Mouse (Mus musculus) myocyte (in vitro differentiated cells): Measurements from ENCODE around the gene Mrpl38. TPM values are rescaled to one million over a fixed set of nuclear protein-coding genes. Genes with fewer than 3 reads are reported as not detected.

ENCODE experiments used
- H3K27me3 ChIP-seq: one replicate; pipeline ENCODE4 v1.6.1; 2011; ENCODE audit not compliant: control insufficient read depth, insufficient read depth, insufficient read length
- H3K36me3 ChIP-seq: one replicate; pipeline ENCODE4 v1.6.1; 2011; ENCODE audit not compliant: control insufficient read depth, insufficient read depth
- H3K4me2 ChIP-seq: one replicate; pipeline ENCODE4 v1.6.1; 2011; ENCODE audit warnings: low read depth, control low read depth
- H3K4me3 ChIP-seq: one replicate; pipeline ENCODE4 v1.5.1; 2011; ENCODE audit warnings: mild to moderate bottlenecking, control low read depth, moderate library complexity
- H3K79me2 ChIP-seq: one replicate; pipeline ENCODE4 v1.6.1; 2011; ENCODE audit not compliant: control insufficient read depth, insufficient read depth
- H3ac ChIP-seq: one replicate; pipeline ENCODE4 v1.6.1; 2011; ENCODE audit not compliant: control insufficient read depth, insufficient read length
- CEBPB ChIP-seq: IDR thresholded peaks from 2 replicates; pipeline ENCODE4 v1.6.1; 2011; ENCODE audit warnings: mild to moderate bottlenecking, moderate library complexity; ENCODE audit not compliant: poor library complexity, insufficient read depth, severe bottlenecking
- E2F4 ChIP-seq: IDR thresholded peaks from one replicate; pipeline ENCODE4 v1.6.1; 2011; ENCODE audit warnings: mild to moderate bottlenecking, control low read depth, moderate library complexity; ENCODE audit not compliant: insufficient read depth
- MYOD1 ChIP-seq, 3 experiments: IDR thresholded peaks; one replicate each; pipeline ENCODE4 v1.6.1; 2011; ENCODE audit warnings: control low read depth in 2 of 3, low read depth in 2 of 3, mild to moderate bottlenecking in 2 of 3, moderate library complexity in 1 of 3; ENCODE audit not compliant: insufficient read length in 2 of 3, control insufficient read depth in 1 of 3
- MYOG ChIP-seq, 3 experiments: IDR thresholded peaks; one replicate each; pipeline ENCODE4 v1.6.1; 2011; ENCODE audit warnings: control low read depth in 2 of 3, low read depth in 2 of 3, mild to moderate bottlenecking in 2 of 3; ENCODE audit not compliant: insufficient read length in 2 of 3, control insufficient read depth in 1 of 3, insufficient read depth in 1 of 3
- POLR2A ChIP-seq: IDR thresholded peaks from one replicate; pipeline ENCODE4 v1.6.1; 2011; ENCODE audit warnings: low read depth, mild to moderate bottlenecking, control low read depth, moderate library complexity; ENCODE audit not compliant: insufficient read length
- POLR2AphosphoS2 ChIP-seq: IDR thresholded peaks from one replicate; pipeline ENCODE4 v1.6.1; 2011; ENCODE audit warnings: low read depth, control low read depth; ENCODE audit not compliant: insufficient read length
- REST ChIP-seq: IDR thresholded peaks from one replicate; pipeline ENCODE4 v1.6.1; 2011; ENCODE audit warnings: mild to moderate bottlenecking, control low read depth, moderate library complexity; ENCODE audit not compliant: insufficient read depth, insufficient read length
- SRF ChIP-seq: IDR thresholded peaks from one replicate; pipeline ENCODE4 v1.6.1; 2011; ENCODE audit warnings: low read depth; ENCODE audit not compliant: control insufficient read depth, insufficient read length
- TCF12 ChIP-seq: IDR thresholded peaks from one replicate; pipeline ENCODE4 v1.6.1; 2011; ENCODE audit warnings: mild to moderate bottlenecking, control low read depth; ENCODE audit not compliant: poor library complexity, insufficient read depth, severe bottlenecking
- TCF3 ChIP-seq: IDR thresholded peaks from one replicate; pipeline ENCODE4 v1.6.1; 2011; ENCODE audit warnings: low read depth, control low read depth; ENCODE audit not compliant: insufficient read length
- USF1 ChIP-seq: IDR thresholded peaks from one replicate; pipeline ENCODE4 v1.6.1; 2011; ENCODE audit warnings: low read depth, mild to moderate bottlenecking, control low read depth, moderate library complexity
- polyA plus RNA-seq: library from polyadenylated mRNA; unstranded; fragments of >200 nt; fragmentation: generic; extraction: Trizol; gene quantifications from one replicate; pipeline ENCODE4 v1.2.1, GENCODE M21; 2012; ENCODE audit warnings: missing spikeins

The Mrpl38 gene
- polyA plus RNA-seq, 1 experiment, result 141 TPM

DNA sequence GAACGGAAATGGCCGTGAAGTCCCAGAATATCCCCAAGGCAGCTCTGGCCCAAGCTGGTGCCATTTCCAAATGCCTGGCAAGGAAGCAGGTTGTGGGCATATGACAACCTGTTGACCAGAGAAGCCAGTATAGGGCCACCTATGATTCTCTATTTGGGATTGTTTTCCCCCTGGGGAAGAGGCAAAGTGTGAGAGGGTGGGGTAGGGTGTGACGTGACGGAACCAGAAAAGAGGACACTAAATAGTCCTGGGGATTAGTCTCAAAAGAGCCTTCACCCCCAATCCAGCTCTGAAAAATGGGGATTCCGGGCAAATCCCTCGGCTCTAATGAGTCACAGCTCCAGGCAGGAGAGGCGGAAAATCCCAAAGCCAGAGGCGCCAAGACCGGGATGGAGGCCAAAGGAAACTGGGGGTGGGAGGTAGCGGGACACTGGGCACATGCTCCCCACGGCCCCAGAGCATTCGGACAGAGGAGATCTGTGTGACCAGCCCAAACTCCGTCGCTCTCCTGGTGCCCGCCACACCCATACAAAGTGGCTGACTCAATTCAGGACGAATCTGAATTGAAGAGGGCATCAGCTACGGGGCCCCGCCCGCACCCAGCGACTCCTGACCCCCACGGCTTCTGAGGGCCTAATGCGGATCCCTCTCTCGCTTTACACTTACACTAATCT lies 30.1 kb downstream of the Mrpl38 start:
- H3K36me3 ChIP-seq, result no peaks in the 10 kb centered on the region
- TF ChIP-seq POLR2A (peak; percentile 89), TCF3 (no peak), MYOG (IDR thresholded peaks at IDR 0.05; ENCODE audit: control insufficient read depth in 1 of 3, insufficient read depth in 1 of 3, insufficient read length in 2 of 3, low read depth in 2 of 3) (no peak), USF1 (peak; percentile 7), CEBPB (no peak), MYOD1 (IDR thresholded peaks at IDR 0.05; ENCODE audit: control insufficient read depth in 1 of 3, insufficient read length in 2 of 3, low read depth in 2 of 3) (peak in 1 of 3 experiments; percentile 1), POLR2AphosphoS2 (peak; percentile 95), E2F4 (no peak)
- H3K4me2 ChIP-seq, result peak overlapping the region; percentile 92
- peak overlapping the region; percentile 78 for H3K4me3 ChIP-seq
- peak overlapping the region; percentile 66 for H3ac ChIP-seq
- peaks cover 11% of the 10 kb centered on the region for H3K79me2 ChIP-seq
- no peaks in the 10 kb centered on the region for H3K27me3 ChIP-seq

DNA sequence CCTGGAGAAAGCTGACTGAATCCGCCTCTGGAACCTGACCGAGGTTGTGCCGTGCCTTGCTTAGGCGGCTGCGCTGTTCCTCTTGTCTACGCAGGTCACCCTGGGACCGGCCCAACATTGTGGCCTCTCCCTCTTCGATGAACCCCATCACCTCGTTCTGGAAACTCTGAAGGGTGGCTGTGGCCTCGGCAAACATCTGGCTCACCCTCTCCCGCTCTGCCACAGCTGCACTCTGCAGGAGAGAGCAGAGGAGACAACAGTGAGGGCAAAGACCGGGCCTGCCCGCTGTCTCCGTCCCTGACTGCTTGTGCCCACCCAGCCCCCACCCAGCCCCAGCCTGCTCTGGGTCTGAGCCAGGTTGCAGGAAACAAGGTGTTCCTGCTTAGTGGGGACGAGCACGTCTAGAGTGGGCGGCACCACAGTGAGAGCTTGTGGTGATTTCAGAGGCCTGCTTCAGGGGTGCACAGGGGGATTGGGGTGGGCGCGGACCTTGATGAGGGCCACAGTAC lies 30.8 kb downstream of the Mrpl38 start:
- Histone ChIP-seq H3K79me2 (peaks cover 11% of the 10 kb centered on the region), H3ac (peak overlapping the region; percentile 5), H3K4me2 (peak overlapping the region; percentile 92), H3K4me3 (peak overlapping the region; percentile 78), H3K36me3 (no peaks in the 10 kb centered on the region), H3K27me3 (no peaks in the 10 kb centered on the region)
- no peak for TF ChIP-seq MYOD1 (IDR thresholded peaks at IDR 0.05; ENCODE audit: control insufficient read depth in 1 of 3, insufficient read length in 2 of 3, low read depth in 2 of 3)
- peak; percentile 53 for TF ChIP-seq POLR2AphosphoS2

GRCm38 (mm10) chr11:116106963-116107776 lies 31.5 kb downstream of the Mrpl38 start:
- H3K27me3 ChIP-seq, result no peaks in the 10 kb centered on the region
- TF ChIP-seq MYOD1 (IDR thresholded peaks at IDR 0.05; ENCODE audit: control insufficient read depth in 1 of 3, insufficient read length in 2 of 3, low read depth in 2 of 3) (peak in 1 of 3 experiments; percentile 45), SRF (no peak), POLR2A (peak; percentile 47), TCF12 (no peak)
- H3K4me2 ChIP-seq, result peak overlapping the region; percentile 92
- H3K36me3 ChIP-seq, result no peaks in the 10 kb centered on the region
- peaks cover 11% of the 10 kb centered on the region for H3K79me2 ChIP-seq
- peak overlapping the region; percentile 78 for H3K4me3 ChIP-seq
- peak overlapping the region; percentile 5 for H3ac ChIP-seq

DNA sequence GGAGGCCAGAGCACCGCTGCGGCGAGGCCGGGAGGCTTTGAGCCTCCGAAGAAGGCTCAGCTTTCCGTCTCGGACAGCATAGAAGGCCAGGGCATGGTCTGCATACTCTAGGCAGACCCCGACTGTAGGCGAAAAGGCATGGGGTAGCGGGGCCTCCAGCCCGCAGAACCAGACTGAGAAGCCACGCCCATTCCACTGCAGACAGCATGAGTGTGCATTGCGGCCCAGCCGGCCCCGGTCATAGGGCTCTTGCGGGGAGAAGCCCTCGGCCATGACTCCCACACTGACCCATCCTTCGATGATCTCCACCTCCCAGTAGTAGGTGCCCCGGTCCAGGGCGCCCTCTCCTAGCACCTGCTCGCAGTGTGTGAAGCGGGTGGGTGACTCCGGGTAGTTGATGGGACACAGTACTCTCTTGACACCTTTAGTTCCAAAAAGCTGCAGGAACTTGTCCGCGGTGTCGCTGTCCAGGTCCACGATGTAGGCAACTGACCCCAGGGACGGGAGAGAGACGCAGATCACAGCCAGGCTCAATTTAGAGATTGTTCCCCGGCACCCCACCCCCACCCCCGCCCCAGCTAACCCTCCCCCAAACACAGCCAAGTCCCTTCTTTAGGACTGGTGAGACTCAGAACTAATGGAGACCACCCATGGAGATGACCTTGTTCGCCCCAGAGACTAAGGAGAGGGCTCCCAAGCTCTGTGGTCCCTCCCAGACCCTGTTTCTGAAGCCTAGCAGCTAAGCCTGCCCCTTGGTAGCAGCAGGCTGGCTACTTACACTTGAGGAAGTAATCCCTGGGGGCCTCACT lies 32.3 kb downstream of the Mrpl38 start:
- Histone ChIP-seq H3K36me3 (no peaks in the 10 kb centered on the region), H3K27me3 (no peaks in the 10 kb centered on the region), H3K4me3 (peak overlapping the region; percentile 78), H3K79me2 (peaks cover 11% of the 10 kb centered on the region), H3ac (no peak overlapping the region), H3K4me2 (peak overlapping the region; percentile 92)
- TF ChIP-seq USF1, result no peak
- TF ChIP-seq SRF, result no peak
- no peak for TF ChIP-seq REST
- TF ChIP-seq TCF3, result no peak

GRCm38 (mm10) chr11:116105065-116105464 lies 33.6 kb downstream of the Mrpl38 start:
- Histone ChIP-seq H3K4me2 (no peak overlapping the region), H3K36me3 (no peaks in the 10 kb centered on the region), H3K4me3 (no peak overlapping the region), H3ac (no peak overlapping the region), H3K79me2 (peaks cover 11% of the 10 kb centered on the region), H3K27me3 (no peaks in the 10 kb centered on the region)
- no peak for TF ChIP-seq SRF
- no peak for TF ChIP-seq USF1
- no peak for TF ChIP-seq TCF12
- TF ChIP-seq POLR2AphosphoS2, result no peak
- TF ChIP-seq CEBPB, result no peak
